Mouse (Mus musculus): ENCODE results near the gene Nt5e.
"Not testable (repeated sequence)": the region's sequence is repeated elsewhere in the genome, so short reads cannot be mapped to it uniquely, and the experiment has no call there.

Nt5e gene

DNA sequence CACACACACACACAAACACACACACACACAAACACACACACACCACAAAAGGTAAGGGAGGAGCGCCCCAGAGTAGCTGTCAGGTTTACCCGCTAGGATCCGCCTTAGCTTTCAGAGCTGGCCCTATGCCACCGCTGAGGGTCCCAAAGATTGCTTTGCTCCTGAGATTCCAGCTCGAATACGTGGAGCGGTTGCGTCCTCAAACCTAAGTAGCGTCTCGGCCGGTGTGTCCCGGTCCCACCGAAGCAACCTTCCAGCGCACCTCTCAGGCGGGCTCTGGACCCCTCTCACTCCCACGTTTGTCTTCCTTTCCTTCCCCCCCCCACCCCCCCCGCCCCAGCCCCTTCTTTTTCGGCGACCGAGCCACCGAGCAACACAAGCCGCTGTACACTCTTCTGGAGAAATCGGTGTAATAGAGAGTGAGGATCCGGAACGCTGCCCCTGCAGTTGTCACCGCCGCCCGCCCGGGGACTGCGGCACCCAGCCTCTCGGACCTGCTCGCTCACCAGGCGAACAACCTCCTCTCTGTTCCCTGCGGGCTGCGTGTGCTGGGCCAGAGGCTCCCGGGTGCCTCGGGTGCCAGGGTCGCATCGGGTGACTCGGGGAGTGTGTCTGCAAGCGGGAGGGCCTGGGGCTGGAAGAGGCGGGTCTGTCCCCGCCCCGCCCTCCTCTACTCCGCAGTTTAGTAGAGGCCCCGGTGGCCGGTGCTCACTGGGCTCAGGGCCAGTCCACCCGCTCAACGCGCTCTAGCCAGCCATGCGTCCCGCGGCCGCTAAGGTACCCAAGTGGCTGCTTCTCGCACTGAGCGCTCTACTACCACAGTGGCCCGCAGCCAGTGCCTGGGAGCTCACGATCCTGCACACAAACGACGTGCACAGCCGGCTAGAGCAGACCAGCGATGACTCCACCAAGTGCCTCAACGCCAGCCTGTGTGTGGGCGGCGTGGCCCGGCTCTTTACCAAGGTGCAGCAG is at the start of gene Nt5e:
Nt5e (plus strand) TSS at position 268 of the 972 bp plus-strand sequence.
- peak; percentile 84 for DNase-seq

DNA sequence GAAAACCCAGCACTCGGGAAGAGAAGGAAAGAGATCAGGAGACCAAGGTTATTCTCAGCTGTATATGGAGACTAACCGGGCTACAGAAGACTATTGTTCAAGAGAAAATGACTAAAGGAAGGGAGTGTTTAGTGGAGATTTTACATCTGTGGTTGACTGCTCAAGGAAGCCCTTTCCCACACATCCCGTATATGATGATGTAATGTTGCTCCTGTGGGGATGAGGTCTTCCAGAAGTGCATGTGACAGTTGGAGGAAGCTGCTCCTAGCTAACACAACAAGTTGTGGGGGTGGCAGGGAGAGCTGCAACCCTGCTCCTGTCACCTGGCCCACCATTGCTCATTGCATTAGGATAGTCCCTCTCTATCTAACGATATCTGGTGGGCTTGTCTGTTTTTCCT is 49.4 kb upstream of the Nt5e start:
- no peak for DNase-seq

DNA sequence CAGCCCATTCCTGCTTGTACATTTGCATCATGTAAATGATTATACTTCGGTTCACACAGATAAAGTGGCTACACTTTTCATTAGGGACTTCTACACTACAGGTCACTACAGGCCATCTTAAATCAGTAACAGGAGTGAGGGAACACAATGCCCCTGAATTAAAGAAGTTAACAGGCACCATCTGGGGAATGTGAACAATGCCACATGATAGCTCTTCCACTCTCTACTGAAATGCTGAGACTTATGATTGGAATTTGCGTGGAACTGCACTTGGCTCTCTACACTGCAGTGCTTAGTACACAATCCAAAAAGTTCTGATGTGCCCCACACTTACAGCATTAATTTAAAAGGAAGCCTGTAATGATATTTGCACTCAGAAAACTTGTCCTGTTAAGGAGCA is 47.3 kb upstream of the Nt5e start:
- no peak for DNase-seq

DNA sequence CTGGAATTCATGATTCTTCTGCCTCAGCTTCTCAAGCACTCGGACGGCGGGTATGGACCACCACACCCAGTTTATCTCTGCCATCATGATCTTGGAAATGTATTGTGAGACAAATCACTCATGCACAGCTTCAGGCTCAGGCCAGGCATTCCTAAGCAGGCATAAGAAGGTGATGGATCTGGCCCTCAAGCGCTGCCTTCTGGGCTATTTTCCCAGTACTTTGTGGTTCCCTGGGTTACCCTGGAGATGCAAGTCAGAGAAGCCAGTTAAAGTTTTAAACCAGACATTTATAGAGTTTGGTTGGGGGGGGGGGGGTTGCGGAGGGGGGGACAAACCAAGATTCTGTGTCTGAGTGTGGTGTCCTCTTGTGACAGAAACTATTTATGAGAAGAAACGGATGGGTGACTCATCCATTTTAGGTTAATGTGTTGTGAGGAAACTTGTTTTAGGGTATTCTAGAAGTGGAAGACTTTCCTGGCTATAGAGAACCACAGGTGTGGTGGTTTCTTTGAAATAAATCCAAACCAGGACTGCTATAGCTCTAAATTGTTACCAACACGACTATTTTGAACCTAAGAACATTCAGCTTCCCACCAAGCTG is 37.3 kb upstream of the Nt5e start:
- DNase-seq, result no peak

DNA sequence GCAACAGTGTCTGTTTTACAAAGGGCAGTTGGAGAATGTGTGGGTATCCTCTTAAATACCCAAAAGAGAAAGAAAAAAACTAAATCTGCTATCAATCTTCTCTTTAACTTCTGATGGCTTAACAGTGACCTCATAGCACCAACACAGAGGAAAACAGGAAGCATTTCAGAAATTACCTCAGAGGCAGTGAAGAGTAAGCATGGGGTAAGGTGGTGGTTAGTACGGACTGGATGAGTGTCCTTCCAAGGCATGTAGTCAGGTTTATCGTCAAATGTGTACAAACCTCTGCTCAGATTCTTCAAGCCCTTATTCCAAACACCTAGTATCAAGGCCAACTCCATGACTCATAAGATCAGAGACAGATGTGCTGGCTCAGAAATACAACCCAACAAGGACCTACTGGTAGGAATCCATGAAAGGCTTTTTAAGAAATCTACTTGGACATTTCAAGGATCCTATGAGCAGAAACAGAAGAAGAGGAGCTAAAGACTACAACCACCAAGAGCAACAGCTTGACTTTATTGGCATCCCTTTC is 34.1 kb upstream of the Nt5e start:
- DNase-seq, result no peak

DNA sequence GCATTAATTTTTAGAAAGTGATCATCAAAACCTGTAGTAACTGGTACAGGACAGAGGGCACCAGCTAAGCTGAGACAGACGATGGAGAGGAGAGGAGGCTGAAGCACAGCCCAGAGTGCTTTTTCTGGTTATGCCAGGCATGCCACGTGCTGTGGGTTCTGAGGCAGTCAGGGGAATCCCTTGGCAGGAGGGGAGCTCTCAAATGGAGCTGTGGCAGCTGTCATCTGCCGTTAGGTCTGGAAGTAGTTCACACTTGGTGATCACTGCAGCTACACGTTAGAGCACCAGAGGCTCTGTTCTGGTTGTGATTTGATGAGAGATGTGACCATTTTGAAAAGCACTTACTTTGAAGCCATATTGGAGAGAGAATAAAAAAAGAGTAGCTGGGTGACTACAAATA is 31.2 kb upstream of the Nt5e start:
- DNase-seq, result no peak

DNA sequence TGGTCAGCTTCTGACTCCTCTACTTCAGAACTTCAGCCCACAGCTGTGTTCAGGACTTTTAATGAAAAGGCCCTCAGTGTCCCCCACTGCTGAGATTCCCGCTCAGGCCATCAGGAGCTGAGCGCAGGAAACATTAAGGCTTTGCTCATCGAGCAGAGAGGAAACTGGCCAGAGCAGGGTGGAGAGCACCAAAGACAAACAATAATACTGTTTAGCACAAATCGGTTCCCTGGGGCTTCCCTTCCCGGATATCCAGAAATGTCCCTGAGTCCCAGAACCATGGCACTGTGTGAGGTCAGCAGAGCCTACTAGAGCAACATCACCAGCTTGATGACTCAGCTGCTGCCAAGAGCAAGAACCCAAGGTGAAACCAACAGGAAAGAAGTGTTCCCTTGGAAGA is 30.7 kb upstream of the Nt5e start:
- no peak for DNase-seq

DNA sequence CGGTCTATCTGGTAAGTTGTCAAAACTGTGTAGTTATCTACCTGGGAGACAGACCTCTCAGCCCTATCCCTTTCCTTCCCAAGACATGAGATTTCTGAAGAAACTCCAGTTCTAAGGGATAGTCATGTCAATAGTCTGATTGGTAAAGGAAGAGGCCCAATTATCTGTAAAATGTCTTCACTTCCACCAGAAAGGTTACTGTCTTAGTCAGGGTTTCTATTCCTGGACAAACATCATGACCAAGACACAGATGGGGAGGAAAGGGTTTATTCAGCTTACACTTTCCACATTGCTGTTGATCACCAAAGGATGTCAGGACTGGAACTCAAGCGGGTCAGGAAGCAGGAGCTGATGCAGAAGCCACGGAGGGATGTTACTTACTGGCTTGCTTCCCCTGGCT is 29.8 kb upstream of the Nt5e start:
- not testable (repeated sequence) for DNase-seq

DNA sequence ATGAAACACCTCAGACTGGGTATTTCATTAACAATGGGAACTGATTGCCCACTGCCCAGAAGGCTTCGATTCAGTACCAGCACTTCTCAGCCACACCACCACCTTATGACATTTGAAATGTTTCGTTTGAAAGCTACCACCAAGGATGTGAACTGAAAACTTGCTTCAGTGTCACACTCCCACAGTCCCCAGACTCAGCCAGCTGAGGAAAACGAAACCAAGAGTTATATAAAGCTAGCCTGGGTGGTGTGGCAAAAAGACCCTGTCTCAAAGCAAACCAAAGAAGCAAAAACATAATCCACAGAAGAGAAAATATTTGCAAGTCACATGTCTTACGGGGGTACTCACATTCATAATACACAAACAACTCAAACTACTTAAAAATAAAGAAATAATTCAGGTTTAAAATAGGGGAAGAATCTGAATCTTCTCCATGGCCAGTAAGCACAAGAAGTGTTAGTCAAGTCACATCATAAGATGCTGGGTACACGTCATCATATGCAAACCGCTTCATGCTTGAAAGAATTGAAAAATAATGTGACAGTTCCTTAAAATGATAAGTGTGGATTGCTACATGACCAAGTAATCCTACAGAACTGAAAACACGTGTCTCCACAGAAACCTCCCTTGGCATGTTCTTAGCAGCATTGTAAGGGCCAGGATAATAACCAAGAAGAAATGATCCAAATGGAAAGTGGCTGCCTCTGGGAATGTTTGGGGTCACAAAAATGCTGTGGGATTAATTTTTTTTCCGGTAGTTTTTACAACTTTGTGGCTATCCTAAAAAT is 28.9 kb upstream of the Nt5e start:
- DNase-seq, result no peak

DNA sequence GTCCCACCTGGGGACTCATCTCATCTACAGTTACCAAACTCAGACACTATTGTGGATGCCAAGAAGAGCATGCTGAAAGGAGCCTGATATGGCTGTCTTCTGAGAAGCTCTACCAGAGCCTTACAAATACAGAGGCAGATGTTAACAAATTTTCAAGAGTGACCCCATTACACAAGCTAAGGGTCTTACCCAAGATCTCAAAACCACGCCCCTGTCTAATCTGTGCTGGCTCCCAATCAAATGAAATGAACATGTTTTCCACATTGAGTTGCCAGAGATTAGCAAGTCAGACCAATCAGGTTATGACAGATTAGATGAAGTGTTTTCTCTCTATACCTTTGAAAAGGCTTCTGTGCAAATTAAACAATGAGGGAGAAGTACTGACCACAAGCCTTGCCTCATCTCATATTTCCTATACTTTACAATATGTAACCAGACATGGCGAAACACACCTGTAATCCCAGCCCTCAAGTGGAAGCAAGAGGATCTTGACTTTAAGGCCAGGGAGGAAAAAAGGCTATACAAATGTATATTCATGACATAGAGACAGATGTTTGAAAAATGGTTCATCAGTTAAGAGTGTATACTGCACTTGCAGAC is 19.9 kb upstream of the Nt5e start:
- DNase-seq, result no peak

DNA sequence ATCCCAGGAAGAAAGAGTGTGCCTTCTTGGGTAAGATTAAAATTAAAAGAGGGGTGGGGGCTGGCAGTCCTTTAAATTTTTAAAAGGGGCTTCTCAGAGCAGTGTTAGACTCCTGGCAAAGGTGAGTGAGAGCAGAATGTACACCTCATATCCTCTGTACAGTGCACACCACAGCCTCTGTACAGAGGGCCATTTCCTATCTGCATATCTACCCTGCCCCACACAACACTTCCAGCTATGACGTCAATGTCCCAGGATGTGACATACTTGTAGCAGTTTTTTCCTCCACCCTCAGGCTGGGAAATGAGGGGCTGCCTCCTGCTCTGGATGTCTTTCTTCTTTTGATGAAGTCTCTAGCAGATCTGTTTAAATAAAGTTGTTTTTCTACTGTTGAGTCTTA is 17.9 kb upstream of the Nt5e start:
- no peak for DNase-seq

DNA sequence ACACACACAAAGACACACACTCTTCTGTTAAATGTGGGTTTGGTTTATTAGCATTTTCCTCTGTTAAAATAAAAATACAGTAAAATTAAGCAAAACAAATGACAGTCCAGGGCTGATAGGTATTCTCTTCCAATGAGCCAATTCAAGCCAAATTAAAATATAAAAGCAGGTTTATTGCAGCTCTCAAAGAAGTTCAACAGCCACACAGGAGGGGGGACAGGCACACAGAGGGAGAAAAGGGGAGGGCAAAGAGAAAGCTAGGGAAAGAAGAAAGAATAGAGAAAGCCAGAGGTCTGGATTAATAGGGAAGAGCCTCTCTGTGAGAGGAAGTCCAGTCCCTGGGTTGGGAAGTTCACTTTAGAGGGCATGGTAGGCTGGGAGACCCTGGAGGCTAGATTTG is 7.8 kb upstream of the Nt5e start:
- DNase-seq, result no peak

DNA sequence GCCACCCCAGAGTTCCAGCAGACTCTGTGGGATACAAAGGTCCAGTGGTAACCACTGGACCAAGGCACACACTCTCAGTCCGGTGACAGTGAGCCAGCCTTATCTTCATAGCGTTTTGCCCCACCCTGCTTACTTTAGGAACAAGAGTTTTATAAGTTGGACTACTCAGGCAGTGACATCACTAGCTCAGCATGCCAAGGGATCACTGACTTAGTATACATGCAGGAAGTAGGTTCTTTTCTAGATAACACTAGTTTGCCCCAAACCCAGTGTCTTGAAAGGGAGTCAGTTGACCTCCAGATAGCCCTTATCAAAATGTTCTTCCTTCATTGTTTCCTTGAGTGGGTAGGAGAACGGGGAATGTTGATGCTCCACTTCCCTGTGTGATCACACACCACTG is 2.4 kb upstream of the Nt5e start:
- DNase-seq, result no peak

DNA sequence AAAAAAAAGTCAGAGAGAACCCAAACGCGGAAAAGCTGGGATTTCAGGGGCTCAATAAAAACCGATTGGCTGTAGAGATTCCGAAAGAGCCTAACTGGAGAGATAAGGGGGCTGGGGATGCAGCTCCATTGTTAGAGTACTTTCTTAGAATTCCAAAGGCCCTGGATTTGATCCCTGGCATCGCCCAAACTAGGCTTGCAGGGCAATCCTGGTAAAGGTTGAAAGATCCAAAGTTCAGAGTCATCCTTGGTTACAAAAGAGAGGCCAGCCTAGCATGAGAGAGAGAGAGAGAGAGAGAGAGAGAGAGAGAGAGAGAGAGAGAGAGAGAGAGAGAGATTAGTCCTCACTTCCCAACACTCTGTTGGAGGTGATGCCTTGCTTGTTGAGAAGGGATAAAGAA is 1.7 kb downstream of the Nt5e start:
- DNase-seq, result peak; percentile 23

DNA sequence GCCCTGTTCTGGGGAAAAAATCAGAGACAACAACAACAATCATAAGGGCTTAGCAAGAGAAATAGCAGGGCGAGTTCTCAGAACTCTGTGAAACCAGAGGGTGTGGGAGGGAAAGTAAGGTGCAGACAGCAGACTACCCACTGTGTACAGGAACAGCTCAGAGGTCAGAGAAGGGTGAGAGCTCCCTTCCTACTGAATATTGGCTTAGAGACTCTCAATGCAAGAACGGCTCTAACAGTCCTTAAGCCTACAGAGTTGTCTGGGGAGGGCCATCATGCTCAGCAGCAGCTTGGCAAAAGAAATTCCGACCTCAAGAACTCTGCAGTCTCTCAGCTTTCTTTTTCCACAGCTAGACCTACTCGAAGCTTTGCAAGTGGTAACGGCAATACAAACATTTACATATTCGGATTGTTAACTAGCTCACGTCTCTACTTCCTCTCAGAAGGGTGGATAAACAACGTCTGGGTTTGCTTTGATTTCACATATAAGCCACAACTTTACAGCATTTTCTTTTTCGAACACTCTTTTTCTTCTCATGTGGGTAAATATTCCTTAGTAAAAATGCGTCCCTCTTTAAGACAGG is 2.3 kb downstream of the Nt5e start:
- DNase-seq, result no peak

DNA sequence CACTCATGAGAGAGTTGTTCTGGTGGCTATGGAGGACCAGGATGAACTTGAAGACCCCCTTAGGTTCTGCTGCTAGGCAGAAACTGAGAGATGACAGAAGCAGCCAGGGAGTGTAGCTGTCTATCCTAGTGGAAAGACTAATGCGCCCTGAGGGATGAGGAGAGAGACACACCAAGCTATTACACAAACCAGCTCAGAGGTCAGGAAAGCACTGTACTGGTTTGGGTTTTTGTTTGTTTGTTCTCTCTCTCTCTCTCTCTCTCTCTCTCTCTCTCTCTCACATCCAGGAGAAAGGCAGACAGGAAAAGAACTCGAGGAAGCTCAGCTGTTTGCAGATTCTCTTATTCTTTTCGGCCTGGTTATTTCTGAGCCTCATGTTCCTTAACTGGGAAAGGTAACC is 3.3 kb downstream of the Nt5e start:
- no peak for DNase-seq

DNA sequence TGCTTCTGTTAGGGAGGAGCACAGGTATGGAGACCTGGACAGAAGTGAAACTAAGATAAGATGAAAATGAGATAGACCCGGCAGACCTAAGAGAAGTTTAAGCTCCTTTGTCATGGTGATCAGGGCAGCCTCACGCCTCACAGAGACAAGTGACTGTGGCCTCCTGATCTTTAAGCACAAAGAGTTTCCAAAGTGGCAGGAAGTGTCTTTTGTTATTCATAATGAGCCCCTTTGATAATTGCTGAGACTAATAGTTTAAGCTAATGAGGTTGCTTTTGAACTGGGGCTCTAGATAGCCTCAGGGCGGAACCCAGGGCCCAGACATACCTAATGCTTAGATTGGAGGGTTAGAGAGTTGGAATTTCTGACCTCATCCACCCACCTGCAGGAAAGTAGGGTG is 5.5 kb downstream of the Nt5e start:
- no peak for DNase-seq

DNA sequence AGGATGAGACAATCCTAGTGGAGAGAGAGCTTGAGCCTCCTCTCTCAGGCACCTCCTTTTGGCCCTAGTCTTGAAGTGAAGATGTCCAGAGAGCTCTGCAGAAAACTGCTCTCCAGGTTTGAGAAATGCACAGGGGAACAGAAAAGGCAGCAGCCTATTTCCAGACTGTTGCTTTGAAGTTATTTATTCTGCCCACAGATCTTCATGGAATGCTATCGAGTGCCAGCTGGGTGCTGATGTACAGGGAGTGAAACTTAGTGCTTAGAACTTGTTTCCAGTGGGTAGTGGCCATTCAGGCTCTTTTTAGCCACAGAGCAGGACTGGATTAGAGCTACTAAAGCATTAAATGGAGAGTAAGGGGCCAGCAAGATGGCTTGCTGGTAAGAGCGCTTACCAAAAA is 8.8 kb downstream of the Nt5e start:
- no peak for DNase-seq

DNA sequence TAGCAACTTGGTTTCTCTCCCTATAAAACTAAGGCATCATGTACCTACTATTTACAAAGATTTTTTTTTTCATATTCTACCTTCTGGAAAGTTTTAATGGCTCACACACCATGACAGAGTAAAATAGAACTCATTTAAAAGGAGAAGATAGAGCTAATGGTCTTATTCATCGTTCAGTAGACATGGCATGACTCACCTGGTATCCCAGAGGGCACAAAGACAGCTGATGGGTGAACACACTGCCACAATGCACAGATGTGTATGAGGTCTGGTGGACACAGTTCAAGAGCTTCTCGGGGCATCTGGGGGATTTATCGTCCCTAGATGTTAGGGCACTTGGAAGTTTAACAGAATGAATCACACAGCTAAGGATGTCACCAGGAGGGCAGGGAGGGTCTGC is 13.8 kb downstream of the Nt5e start:
- DNase-seq, result no peak

DNA sequence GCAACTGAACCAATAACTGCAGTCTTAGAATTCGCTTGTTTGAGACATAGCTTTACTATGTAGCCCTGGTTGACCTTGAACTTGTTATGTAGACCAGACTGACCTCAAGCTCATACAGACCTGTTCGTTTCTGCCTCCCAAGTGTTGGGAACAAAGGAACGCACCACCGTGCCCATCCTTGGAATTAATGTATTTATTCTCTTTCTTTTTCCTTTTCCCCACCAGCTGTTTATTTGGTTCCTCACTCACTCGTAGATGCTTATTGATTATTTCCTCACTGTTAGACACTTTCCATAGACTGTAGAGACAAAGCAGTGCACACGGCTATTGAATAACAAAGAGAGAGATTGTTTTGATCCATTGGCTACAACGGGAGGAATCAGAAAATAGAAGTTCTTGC is 15.2 kb downstream of the Nt5e start:
- DNase-seq, result no peak

DNA sequence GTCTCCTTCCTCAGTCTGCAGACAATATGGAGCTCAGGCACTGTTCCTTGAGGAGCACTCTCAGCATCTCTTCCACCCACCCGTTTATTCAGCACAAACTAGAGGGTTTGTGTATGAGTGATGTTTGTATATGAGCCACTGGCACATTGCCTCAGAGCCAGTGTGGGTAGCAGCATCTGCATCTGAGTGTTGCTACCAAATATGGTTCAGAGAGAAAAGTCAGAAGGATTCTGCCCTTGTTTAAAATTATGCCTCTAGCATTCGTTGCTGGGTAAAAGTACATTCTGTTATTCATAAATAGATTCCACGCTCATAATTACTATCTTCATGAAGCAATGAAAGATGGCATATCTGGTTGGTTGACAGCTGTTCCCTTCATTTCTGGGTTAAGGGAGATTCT is 15.7 kb downstream of the Nt5e start:
- DNase-seq, result no peak

DNA sequence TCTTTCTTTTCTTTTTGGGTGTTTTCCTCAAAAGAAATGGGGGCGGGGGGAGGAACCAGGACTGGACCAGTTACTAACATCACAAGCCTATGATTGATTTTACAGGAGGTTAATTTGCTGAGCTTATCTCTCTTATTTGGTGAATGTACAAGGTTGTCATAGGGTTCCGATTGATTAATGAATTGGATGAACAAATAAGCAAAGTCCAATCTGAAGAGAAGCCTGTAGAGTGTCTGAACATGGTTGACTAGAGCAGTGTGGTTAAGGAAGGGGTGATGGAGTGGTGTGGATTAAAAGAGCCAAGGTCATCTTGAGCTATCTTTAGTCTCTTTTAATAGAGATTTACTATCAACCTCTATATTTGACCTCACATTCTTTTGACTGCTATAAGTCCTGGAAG is 17.4 kb downstream of the Nt5e start:
- DNase-seq, result no peak

DNA sequence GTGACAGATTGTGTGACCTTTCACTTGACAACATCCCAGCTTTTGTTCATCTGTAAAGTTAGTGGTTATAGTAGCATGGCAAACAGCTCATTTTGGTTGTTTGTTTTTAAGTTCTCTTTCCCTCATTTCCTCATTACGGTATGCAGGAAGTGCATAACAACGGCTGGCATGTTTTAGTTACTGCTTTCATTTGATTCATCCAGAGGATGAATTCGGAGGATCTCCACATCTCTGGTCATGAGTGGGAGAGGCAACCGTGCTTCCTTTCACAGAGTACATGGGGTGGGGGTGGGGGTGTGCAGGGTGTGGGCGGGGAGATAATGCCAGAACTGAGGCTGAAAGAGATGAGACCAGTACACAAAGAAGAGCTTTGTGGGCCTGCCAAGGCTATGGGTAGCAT is 19.9 kb downstream of the Nt5e start:
- no peak for DNase-seq
